Mouse (Mus musculus): Measurements from ENCODE around the gene Gm13119.
"Not testable (repeated sequence)": the region's sequence is repeated elsewhere in the genome, so short reads cannot be mapped to it uniquely, and the experiment has no call there.

GRCm38 (mm10) chr4:144357642-144358041 is at the start of gene Gm13119:
- not testable (repeated sequence) for TF ChIP-seq POLR2A (IDR thresholded peaks at IDR 0.05; ENCODE audit: control insufficient read depth, low read depth, low read length); CTCF (IDR thresholded peaks at IDR 0.05; ENCODE audit: control insufficient read depth, insufficient read depth, insufficient replicate concordance, low read depth, low read length)
